Mouse (Mus musculus): ENCODE results near the gene Gdf15. TPM values are rescaled to one million over a fixed set of nuclear protein-coding genes. Genes with fewer than 3 reads are reported as not detected.

Gdf15 gene
- polyA plus RNA-seq, 1 experiment, result not detected

- no peak for TF ChIP-seq CTCF (IDR thresholded peaks at IDR 0.05; ENCODE audit: control insufficient read depth, insufficient read depth, low read length)
- peak; percentile 48 for TF ChIP-seq POLR2A (IDR thresholded peaks at IDR 0.05; ENCODE audit: borderline replicate concordance, control insufficient read depth, low read depth, low read length)
- Histone ChIP-seq H3K4me3 (replicated peaks; ENCODE audit: control insufficient read depth, low read depth, low read length) (peak overlapping the region; percentile 63), H3K4me1 (ENCODE audit: control insufficient read depth, insufficient read depth, low read length) (peaks cover 8% of the 10 kb centered on the region), H3K27ac (ENCODE audit: control insufficient read depth, insufficient read depth, low read depth, low read length, poor library complexity) (peak overlapping the region; percentile 90)
- WGBS, result under 1% methylated on average over 43 of the region's 45 CpGs
Measured at GRCm38 (mm10) chr8:70609849-70610795, 22.1 kb downstream of the Gdf15 start.

DNA sequence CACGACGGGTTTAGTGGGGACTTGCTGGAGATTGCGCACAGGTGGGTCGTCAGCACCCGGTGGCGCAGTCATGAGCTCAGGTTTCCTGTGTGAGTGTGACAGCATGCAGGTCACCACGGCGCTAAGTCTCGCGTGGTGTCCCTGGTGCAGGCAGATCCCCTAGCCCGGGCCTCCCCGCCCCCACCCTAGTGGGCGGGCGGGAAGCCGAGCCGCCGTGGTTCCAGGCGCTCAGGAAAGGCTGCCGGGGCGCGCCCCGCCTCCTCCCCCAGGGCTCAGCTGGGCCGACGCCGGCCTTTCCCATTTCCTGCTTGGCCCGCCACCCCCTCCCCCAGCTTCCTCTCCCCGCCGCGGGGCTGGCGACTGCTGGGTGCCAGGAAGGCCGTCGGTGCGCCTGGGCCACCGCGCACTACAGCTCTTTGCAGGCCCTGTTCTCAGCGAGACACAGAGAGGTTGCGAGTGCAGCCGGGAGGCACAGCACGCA is 22.8 kb downstream of the Gdf15 start:
- under 1% methylated on average over 39 of the region's 39 CpGs for WGBS
- Histone ChIP-seq H3K4me1 (ENCODE audit: control insufficient read depth, insufficient read depth, low read length) (peaks cover 7% of the 10 kb centered on the region), H3K27ac (ENCODE audit: control insufficient read depth, insufficient read depth, low read depth, low read length, poor library complexity) (peak overlapping the region; percentile 90), H3K4me3 (replicated peaks; ENCODE audit: control insufficient read depth, low read depth, low read length) (peak overlapping the region; percentile 63)
- TF ChIP-seq POLR2A (IDR thresholded peaks at IDR 0.05; ENCODE audit: borderline replicate concordance, control insufficient read depth, low read depth, low read length) (peak; percentile 67; the same call in 1 of the 2 replicates), CTCF (IDR thresholded peaks at IDR 0.05; ENCODE audit: control insufficient read depth, insufficient read depth, low read length) (no peak)

GRCm38 (mm10) chr8:70608749-70609367 is 23.4 kb downstream of the Gdf15 start, which contains the start of gene Ssbp4:
Ssbp4 (minus strand) TSS chr8:70608872.
- 1% methylated on average over 26 of the region's 26 CpGs for WGBS
- H3K27ac ChIP-seq (ENCODE audit: control insufficient read depth, insufficient read depth, low read depth, low read length, poor library complexity), result peak within 1 kb of the TSS; percentile 90
- TF ChIP-seq CTCF (IDR thresholded peaks at IDR 0.05; ENCODE audit: control insufficient read depth, insufficient read depth, low read length) (no peak), POLR2A (IDR thresholded peaks at IDR 0.05; ENCODE audit: borderline replicate concordance, control insufficient read depth, low read depth, low read length) (no peak)
- peaks cover 6% of the 10 kb centered on the region for H3K4me1 ChIP-seq (ENCODE audit: control insufficient read depth, insufficient read depth, low read length)
- H3K4me3 ChIP-seq (replicated peaks; ENCODE audit: control insufficient read depth, low read depth, low read length), result peak within 1 kb of the TSS; percentile 71

DNA sequence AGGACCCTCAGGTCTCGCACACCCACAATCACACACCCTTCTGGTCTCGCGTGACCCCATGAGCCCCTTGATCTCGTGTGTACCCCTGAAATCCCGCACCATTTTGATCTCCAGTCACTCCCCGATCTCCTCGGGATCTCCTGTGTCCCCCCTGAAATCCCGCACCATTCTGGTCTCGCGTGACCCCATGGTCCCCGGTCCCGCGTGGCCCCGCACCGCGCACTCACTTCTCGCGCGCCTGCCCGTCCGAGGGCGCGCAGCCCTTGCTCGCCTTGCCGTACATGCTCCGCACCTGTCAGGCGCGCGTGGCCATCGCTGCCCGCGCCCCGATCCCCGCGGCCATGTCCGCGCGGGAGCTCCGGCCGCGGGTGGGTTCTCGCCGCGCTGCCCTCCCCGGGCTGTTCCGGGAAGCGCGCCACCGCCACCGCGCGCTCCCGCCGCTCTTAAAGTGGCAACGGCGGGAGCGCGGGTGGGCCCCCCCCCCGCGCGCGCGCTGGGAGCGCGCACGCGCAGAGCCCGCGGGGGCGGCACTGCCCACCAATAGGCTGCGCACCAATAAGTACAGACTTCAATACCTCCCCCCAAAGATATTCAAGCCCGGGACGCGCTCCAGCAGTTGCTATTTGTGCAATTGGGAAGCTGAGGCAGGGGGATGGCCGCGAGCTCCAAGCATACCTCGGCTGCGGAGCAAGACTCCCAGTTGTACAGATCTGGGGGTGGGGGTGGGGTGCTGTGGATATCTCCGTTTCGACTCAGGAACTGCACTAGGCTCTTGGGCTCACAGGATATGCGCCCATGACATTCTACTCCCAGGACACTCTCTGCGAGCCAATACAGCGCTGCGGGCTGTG is 24.1 kb downstream of the Gdf15 start:
- Histone ChIP-seq H3K4me3 (replicated peaks; ENCODE audit: control insufficient read depth, low read depth, low read length) (peak overlapping the region; percentile 71), H3K4me1 (ENCODE audit: control insufficient read depth, insufficient read depth, low read length) (peaks cover 6% of the 10 kb centered on the region), H3K27ac (ENCODE audit: control insufficient read depth, insufficient read depth, low read depth, low read length, poor library complexity) (peak overlapping the region; percentile 79)
- WGBS, result under 1% methylated on average over 84 of the region's 84 CpGs
- no peak for TF ChIP-seq POLR2A (IDR thresholded peaks at IDR 0.05; ENCODE audit: borderline replicate concordance, control insufficient read depth, low read depth, low read length)
- no peak for TF ChIP-seq CTCF (IDR thresholded peaks at IDR 0.05; ENCODE audit: control insufficient read depth, insufficient read depth, low read length)

DNA sequence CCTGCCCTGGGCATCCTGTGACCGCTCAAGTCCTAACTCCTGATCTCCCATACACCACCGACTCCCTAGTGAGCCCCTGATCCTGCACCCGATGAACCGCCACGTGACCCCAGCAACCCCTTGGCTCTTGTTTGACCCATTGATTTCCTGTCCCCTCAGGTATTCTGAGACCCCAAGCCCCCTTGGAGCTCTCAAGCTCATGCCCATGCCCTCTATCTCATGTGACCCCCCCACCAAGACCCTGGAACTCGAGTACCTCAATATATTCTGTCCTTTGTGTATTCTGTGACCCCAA is 24.7 kb downstream of the Gdf15 start:
- 19% methylated on average over 6 of the region's 6 CpGs for WGBS
- Histone ChIP-seq H3K4me3 (replicated peaks; ENCODE audit: control insufficient read depth, low read depth, low read length) (peak overlapping the region; percentile 71), H3K4me1 (ENCODE audit: control insufficient read depth, insufficient read depth, low read length) (peaks cover 6% of the 10 kb centered on the region), H3K27ac (ENCODE audit: control insufficient read depth, insufficient read depth, low read depth, low read length, poor library complexity) (peak overlapping the region; percentile 79; the same call in 1 of the 2 replicates)
- no peak for TF ChIP-seq POLR2A (IDR thresholded peaks at IDR 0.05; ENCODE audit: borderline replicate concordance, control insufficient read depth, low read depth, low read length)
- no peak for TF ChIP-seq CTCF (IDR thresholded peaks at IDR 0.05; ENCODE audit: control insufficient read depth, insufficient read depth, low read length)

- Histone ChIP-seq H3K27ac (ENCODE audit: control insufficient read depth, insufficient read depth, low read depth, low read length, poor library complexity) (no peak overlapping the region), H3K4me1 (ENCODE audit: control insufficient read depth, insufficient read depth, low read length) (peaks cover 6% of the 10 kb centered on the region), H3K4me3 (replicated peaks; ENCODE audit: control insufficient read depth, low read depth, low read length) (peak overlapping the region; percentile 71)
- WGBS, result 69% methylated on average over 18 of the region's 18 CpGs
- TF ChIP-seq POLR2A (IDR thresholded peaks at IDR 0.05; ENCODE audit: borderline replicate concordance, control insufficient read depth, low read depth, low read length), result no peak
- TF ChIP-seq CTCF (IDR thresholded peaks at IDR 0.05; ENCODE audit: control insufficient read depth, insufficient read depth, low read length), result no peak
Measured at GRCm38 (mm10) chr8:70606780-70607602, 25.3 kb downstream of the Gdf15 start.
